Mouse (Mus musculus): ENCODE results near the gene Cd300c. TPM values are rescaled to one million over a fixed set of nuclear protein-coding genes. Genes with fewer than 3 reads are reported as not detected.

Gene Cd300c
- total RNA-seq, 2 experiments from 2014 or later = not detected

Other genes starting within 250 kb of the Cd300c start
- gene Dnaic2, start 241.7 kb downstream of the Cd300c start, total RNA-seq (2021) = under 1 TPM; 0.19 to 0.50 TPM
- under 1 TPM; 0.66 to 0.93 TPM for gene Kif19a, start 203.8 kb downstream of the Cd300c start, total RNA-seq (2021)
- gene Btbd17, start 173.2 kb downstream of the Cd300c start, total RNA-seq (2021) = not detected
- gene Gpr142, start 170.2 kb downstream of the Cd300c start, total RNA-seq (2021) = not detected
- gene Gprc5c, start 118.0 kb downstream of the Cd300c start, total RNA-seq (2021) = 1 to 10 TPM; 2.5 to 4.6 TPM
- 1 to 10 TPM; 1.3 to 3.3 TPM for gene Cd300a, start 79.1 kb downstream of the Cd300c start, total RNA-seq (2021)
- gene Cd300lb, start 34.8 kb downstream of the Cd300c start, total RNA-seq (2021) = under 1 TPM; 0.40 to 0.80 TPM
- 1 to 10 TPM; 1.1 to 2.5 TPM for gene Cd300ld, start 20.8 kb upstream of the Cd300c start, total RNA-seq (2021)
- gene Cd300c2, start 32.7 kb upstream of the Cd300c start, total RNA-seq (2021) = 1 to 10 TPM; 5.3 to 8.6 TPM
- gene Cd300ld2, start 47.0 kb upstream of the Cd300c start, total RNA-seq (2021) = not detected
- gene Cd300ld4, start 57.9 kb upstream of the Cd300c start, total RNA-seq (2021) = under 1 TPM in 1 of 2 experiments, not detected in 1; 0.74 TPM
- gene Cd300ld5, start 68.6 kb upstream of the Cd300c start, total RNA-seq (2021) = 10 to 100 TPM in 1 of 2 experiments, 1 to 10 TPM in 1; 3.4 to 10.9 TPM
- gene Cd300ld3, start 79.3 kb upstream of the Cd300c start, total RNA-seq (2021) = 10 to 100 TPM in 1 of 2 experiments, 1 to 10 TPM in 1; 8.6 to 10.5 TPM
- gene Cd300e, start 93.0 kb upstream of the Cd300c start, total RNA-seq (2021) = under 1 TPM; 0.46 to 0.64 TPM
- gene Rab37, start 122.3 kb upstream of the Cd300c start, total RNA-seq (2021) = 1 to 10 TPM in 1 of 2 experiments, under 1 TPM in 1; 0.76 to 1.3 TPM
- gene Cd300lf, start 164.8 kb upstream of the Cd300c start, total RNA-seq (2021) = 1 to 10 TPM; 1.3 to 2.5 TPM
- gene Slc9a3r1, start 194.2 kb upstream of the Cd300c start, total RNA-seq (2021) = 10 to 100 TPM; 17.2 to 19.3 TPM
- 10 to 100 TPM; 20.3 to 20.7 TPM for gene Tmem104, start 218.3 kb upstream of the Cd300c start, total RNA-seq (2021)
- gene Nat9, start 218.7 kb upstream of the Cd300c start, total RNA-seq (2021) = 10 to 100 TPM; 26.2 to 27.6 TPM

Measured in adrenal gland, adult 18-20 months (tissue).